Mouse (Mus musculus) spleen, adult 2 months (tissue): Measurements from ENCODE around the gene Meioc. TPM values are rescaled to one million over a fixed set of nuclear protein-coding genes. Genes with fewer than 3 reads are reported as not detected.
"Not testable (repeated sequence)": the region's sequence is repeated elsewhere in the genome, so short reads cannot be mapped to it uniquely, and the experiment has no call there.

ENCODE experiments used
- DNase-seq, 2 experiments: peaks; one replicate each; pipeline versions ENCODE4 v3.0.0 to v3.0.0-alpha.2; 2012 to 2021; ENCODE audit warnings: low spot score in 2 of 2, low read depth in 1 of 2
- H3K27ac ChIP-seq: fragments of 200-500 bp; 2 replicates; pipeline ENCODE4 v1.5.1; 2012; ENCODE audit warnings: low read length, inconsistent platforms; ENCODE audit not compliant: insufficient read depth
- H3K27me3 ChIP-seq: fragments of 200-500 bp; 2 replicates; pipeline ENCODE4 v1.6.1; 2012; ENCODE audit warnings: mild to moderate bottlenecking, moderate library complexity, low read length, inconsistent platforms; ENCODE audit not compliant: control insufficient read depth, insufficient read depth
- H3K36me3 ChIP-seq: fragments of 200-500 bp; 2 replicates; pipeline ENCODE4 v1.6.1; 2012; ENCODE audit warnings: mild to moderate bottlenecking, low read length, inconsistent platforms; ENCODE audit not compliant: control insufficient read depth, insufficient read depth
- H3K4me1 ChIP-seq: fragments of 200-500 bp; 2 replicates; pipeline ENCODE4 v1.6.1; 2011; ENCODE audit warnings: inconsistent platforms; ENCODE audit not compliant: control insufficient read depth, insufficient read depth, insufficient read length
- H3K4me3 ChIP-seq: fragments of 200-500 bp; 2 replicates; pipeline ENCODE4 v1.5.1; 2011; ENCODE audit warnings: mild to moderate bottlenecking, inconsistent platforms; ENCODE audit not compliant: insufficient read depth, insufficient read length; ENCODE audit errors: extremely low read depth
- CTCF ChIP-seq: fragments of 200-500 bp; IDR thresholded peaks from 2 replicates; pipeline ENCODE4 v1.5.1; 2011; ENCODE audit warnings: mild to moderate bottlenecking, inconsistent platforms; ENCODE audit not compliant: insufficient read depth, insufficient read length, insufficient replicate concordance; ENCODE audit errors: extremely low read depth
- POLR2A ChIP-seq: fragments of 200-500 bp; IDR thresholded peaks from 2 replicates; pipeline ENCODE4 v1.6.1; 2011; ENCODE audit warnings: low read depth, low read length, inconsistent platforms
- WGBS: fragments of 180-500 bp; shearing (Covaris S2); methylation state at CpG from one replicate; pipeline ENCODE4 v1.1.7; 2018; 5-methylcytosine and 5-hydroxymethylcytosine counted together
- polyA plus RNA-seq: library from polyadenylated mRNA; depleted of rRNA; stranded (reverse); fragments of >200 nt; gene quantifications from 2 replicates; pipeline ENCODE4 v1.2.3, GENCODE M21; 2012

Meioc gene
- polyA plus RNA-seq, 1 experiment = not detected

DNA sequence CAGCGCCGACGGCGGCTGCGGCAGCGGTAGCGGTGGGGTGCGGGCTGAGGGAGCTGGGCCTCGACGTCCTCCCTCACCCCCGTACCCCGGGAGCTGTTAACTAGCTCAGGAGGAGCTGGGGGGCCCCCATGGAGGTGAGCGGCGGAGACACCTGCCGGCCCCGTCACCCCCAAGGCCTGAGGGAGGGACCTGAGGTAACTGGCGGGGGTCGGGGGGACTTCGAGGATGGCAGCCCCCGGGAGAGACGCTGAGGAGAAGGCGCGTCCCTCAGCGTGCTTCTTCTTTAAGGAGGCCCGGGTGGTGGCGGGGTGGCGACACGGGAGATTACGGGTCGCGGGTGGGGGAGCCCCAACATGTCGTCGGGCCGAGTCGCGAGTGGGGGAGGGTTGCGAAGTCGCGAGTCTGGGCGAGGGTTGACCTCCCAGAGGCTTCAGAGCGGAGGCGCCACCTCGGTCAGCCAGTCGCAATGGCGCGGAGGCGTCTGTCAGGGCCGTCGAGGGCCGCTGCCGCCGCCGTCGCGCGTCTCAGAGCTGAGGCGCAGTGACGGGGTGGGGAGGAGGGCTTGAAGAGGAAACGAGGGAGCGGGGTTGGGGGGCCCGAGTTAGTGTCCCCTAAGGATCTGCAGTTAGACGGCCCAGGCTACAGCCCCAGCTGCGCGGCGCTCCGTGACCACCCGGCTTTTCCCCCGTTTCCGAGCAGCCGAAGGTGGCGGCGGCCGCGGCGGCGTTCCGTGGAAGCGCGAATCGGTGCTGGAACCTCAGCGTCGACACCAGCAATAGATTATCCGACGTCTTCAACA lies 2.3 kb downstream of the Meioc start:
- 60% methylated on average over 84 of the region's 84 CpGs for WGBS
- DNase-seq = no peak
- no peak for TF ChIP-seq CTCF
- no peak for TF ChIP-seq POLR2A
- Histone ChIP-seq H3K27ac (no peak overlapping the region), H3K4me3 (no peak overlapping the region), H3K4me1 (no peaks in the 10 kb centered on the region), H3K36me3 (no peaks in the 10 kb centered on the region), H3K27me3 (peaks cover 16% of the 10 kb centered on the region)

DNA sequence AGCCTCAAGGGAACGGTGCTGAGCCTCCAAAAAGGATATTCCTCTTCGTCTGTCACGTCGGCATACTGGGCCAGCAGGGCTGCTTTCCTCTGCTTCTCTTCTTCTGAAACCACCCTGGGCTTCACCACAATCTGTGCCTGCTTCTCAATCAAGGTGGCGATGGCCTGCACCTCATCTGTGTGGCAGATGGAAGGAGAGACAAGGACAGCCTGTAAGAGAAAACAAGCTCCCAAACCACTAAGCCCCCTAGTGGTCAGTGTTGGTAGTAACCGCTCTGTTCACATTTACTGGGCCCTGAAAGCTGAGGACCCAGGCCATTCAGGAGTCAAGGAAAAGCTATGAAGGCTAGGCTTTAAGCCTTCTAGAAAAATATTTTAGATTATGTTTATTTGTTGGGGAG lies 26.6 kb downstream of the Meioc start:
- DNase-seq = peak; percentile 30 to 57
- peak; percentile 47; the same call in 1 of the 2 replicates for TF ChIP-seq CTCF
- no peak for TF ChIP-seq POLR2A
- H3K36me3 ChIP-seq = peaks cover 1% of the 10 kb centered on the region; the same call in 1 of the 2 replicates
- H3K4me1 ChIP-seq = no peaks in the 10 kb centered on the region
- no peak overlapping the region for H3K27ac ChIP-seq
- H3K27me3 ChIP-seq = no peaks in the 10 kb centered on the region
- WGBS = 67% methylated on average over 6 of the region's 6 CpGs
- no peak overlapping the region for H3K4me3 ChIP-seq

DNA sequence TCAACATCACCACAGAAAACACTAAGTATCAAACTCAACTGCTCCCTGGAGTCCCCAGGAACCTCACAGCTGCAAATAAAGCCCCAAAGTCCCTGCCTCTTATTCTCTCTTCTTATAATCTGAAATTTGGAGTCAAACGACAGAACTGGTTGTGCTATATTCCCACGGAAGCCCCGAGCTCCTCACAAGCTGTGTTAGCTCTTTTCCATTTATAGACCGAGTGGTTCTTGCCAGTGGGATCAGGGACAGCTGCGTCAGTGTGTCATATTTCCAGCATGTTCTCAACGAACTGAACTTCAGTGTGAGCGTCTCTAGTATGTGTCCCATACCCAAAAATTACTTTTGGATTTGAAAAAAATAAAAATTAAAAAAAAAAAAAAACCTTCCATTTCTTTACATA lies 31.8 kb downstream of the Meioc start:
- TF ChIP-seq CTCF (no peak), POLR2A (no peak)
- Histone ChIP-seq H3K4me3 (no peak overlapping the region), H3K36me3 (no peaks in the 10 kb centered on the region), H3K27ac (no peak overlapping the region), H3K4me1 (peaks cover 3% of the 10 kb centered on the region; the same call in 1 of the 2 replicates), H3K27me3 (no peaks in the 10 kb centered on the region)
- 95% methylated on average over 7 of the region's 7 CpGs for WGBS
- no peak for DNase-seq

DNA sequence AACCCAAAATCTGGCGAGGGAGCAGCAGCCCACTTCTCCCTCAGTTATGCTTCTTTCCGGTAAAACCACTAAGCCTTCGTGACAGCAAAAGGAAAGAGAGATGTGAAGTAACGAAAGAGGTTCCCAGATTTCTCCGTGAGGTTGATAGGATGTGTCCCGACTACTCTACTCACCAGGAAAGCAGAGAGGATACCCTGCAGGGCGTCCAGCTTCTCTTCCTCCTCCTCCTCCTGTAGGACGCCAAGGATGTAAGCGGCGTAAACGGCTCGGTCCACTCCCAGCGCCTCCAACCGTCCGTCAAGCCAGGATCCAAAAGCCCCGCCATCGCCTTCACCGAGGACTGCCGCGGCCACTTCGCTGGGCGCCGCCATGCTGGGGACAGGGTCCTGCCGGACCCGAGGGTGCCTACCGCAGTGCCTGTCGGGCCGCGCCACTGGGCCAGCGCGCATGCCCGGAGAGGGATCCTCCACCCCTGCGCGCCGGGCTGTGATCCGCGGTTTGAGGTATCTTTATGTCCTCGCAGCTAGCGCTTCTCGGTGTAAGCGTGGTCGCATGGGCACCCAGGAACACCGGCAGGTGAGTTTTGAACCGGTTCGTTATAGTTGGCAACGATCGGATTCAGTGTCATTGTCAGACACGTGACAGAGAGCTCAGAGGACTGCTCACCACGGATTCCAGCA lies 34.0 kb downstream of the Meioc start, which contains the start of gene Ccdc43:
TSS of gene Ccdc43 (minus strand) at position 445 of the 680 bp plus-strand sequence.
- peak within 1 kb of the TSS; percentile 82 for H3K4me3 ChIP-seq
- DNase-seq = peak; percentile 57 to 86
- TF ChIP-seq CTCF (no peak), POLR2A (peak; percentile 71)
- no peaks in the 10 kb centered on the region for H3K36me3 ChIP-seq
- peaks cover 3% of the 10 kb centered on the region; the same call in 1 of the 2 replicates for H3K4me1 ChIP-seq
- no peak within 1 kb of the TSS for H3K27ac ChIP-seq
- under 1% methylated on average over 49 of the region's 49 CpGs for WGBS
- no peaks in the 10 kb centered on the region for H3K27me3 ChIP-seq

DNA sequence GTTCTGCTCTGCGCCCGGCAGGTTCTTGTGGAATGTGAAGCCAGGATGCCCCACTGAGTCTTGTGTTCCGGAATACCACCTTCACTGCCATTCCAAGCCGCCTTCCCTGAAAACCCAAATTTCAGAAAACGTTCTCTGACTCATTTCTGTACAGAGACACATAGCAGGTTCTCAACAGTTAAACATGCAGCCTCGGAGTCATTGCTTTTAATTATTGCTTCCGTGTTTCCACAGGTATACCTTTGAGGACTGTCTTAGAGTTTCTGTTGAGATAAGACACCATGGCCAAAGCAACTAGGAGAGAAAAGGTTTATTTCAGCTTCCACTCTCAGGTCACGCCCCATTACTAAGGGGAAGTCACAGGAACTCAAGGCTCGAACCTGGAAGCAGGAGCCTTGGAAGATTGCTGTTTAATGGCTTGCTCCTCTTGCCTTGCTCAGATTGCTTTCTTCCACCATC lies 34.5 kb downstream of the Meioc start:
- no peak for TF ChIP-seq CTCF
- no peak for TF ChIP-seq POLR2A
- no peaks in the 10 kb centered on the region for H3K36me3 ChIP-seq
- H3K4me1 ChIP-seq = peaks cover 3% of the 10 kb centered on the region; the same call in 1 of the 2 replicates
- H3K4me3 ChIP-seq = peak overlapping the region; percentile 82
- DNase-seq = no peak
- H3K27me3 ChIP-seq = no peaks in the 10 kb centered on the region
- 8% methylated on average over 9 of the region's 9 CpGs for WGBS
- no peak overlapping the region for H3K27ac ChIP-seq

DNA sequence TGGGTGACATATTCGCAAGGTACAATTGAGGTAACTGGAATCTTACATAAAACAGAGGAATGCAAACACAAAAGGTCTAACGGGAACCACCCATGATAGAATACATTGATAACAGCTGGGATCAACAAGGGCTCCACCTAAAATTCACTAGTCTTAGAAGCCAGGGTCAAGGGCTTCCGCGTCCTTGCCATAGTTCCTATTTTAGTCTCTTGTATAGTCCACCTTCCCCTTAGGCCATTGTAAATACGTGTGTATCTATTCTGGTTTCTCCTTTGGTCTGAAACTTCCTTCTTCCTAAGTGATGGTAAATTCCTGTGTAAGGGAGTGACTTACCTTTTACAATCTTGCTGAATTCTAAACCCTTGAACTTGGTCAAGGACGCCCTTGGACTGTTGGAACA lies 38.7 kb downstream of the Meioc start:
- not testable (repeated sequence) for H3K27me3 ChIP-seq, DNase-seq, H3K36me3 ChIP-seq, H3K27ac ChIP-seq, H3K4me3 ChIP-seq, H3K4me1 ChIP-seq
- WGBS = 84% methylated on average over 6 of the region's 6 CpGs

DNA sequence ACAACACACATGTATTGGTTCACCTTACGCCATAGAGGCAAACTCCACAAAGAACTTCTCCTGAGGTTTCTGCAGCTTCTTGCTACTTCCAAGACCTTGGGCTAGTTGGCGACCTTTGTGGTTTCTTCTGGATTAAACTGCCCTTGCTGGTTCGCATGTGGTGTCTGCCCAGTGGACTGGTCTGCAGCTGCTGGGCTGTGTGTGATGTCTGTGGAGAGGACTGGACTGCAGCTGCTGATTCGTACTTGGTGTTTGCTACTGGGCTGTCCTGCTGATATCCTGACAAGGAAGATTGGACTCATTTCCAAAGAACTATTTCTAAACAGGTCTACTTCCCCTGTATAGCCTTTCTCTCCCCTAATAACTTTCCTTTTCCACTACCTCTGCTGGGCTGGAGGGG lies 48.9 kb downstream of the Meioc start:
- WGBS = 91% methylated on average over 4 of the region's 4 CpGs
- Histone ChIP-seq H3K4me1 (no peaks in the 10 kb centered on the region), H3K27me3 (no peaks in the 10 kb centered on the region), H3K4me3 (no peak overlapping the region), H3K36me3 (no peaks in the 10 kb centered on the region), H3K27ac (no peak overlapping the region)
- TF ChIP-seq CTCF = no peak
- TF ChIP-seq POLR2A = no peak
- no peak for DNase-seq

DNA sequence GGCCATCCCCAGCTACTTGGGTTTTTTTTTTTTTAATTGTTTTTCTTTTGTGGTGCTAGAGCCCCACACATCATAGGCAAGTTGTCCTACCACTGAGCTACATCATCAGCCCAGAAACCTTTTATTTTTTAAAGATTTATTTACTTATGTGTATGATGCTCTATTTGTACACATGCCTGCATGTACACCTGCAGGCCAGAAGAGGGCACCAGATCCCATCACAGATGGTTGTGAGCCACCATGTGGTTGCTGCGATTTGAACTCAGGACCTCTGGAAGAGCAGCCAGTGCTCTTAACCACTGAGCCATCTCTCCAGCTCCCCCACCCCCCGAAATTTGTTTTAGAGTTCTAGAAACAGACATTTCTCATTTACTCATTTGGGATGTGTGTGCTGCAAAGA lies 51.1 kb downstream of the Meioc start:
- not testable (repeated sequence) for DNase-seq, H3K27me3 ChIP-seq, H3K27ac ChIP-seq, H3K36me3 ChIP-seq, H3K4me3 ChIP-seq, H3K4me1 ChIP-seq
- WGBS = 78% methylated on average over 2 of the region's 2 CpGs
